Mouse (Mus musculus) CD4-positive naive resting alpha-beta T cell, adult 76 days (primary cell): Measurements from ENCODE around the gene Spc25. TPM values are rescaled to one million over a fixed set of nuclear protein-coding genes. Genes with fewer than 3 reads are reported as not detected.

Source experiments
- total RNA-seq: library from RNA; stranded (reverse); gene quantifications from one replicate; pipeline ENCODE4 v1.2.4, GENCODE M21; 2023

Gene Spc25
- 2.2 TPM for total RNA-seq

GRCm38 (mm10) chr2:69205791-69206351 lies at the start of gene Spc25:
Spc25 (minus strand) TSS chr2:69206194.

GRCm38 (mm10) chr2:69210773-69211172 lies 4.8 kb upstream of the Spc25 start, which contains the start of gene G6pc2:
G6pc2 (plus strand) TSS chr2:69211073.

Other genes starting within 250 kb of the Spc25 start
- not detected for gene Nostrin, start 70.4 kb downstream of the Spc25 start, total RNA-seq
- not detected for gene G6pc2, start 4.9 kb upstream of the Spc25 start, total RNA-seq
- not detected for gene Abcb11, start 136.4 kb upstream of the Spc25 start, total RNA-seq
- gene Dhrs9, start 174.3 kb upstream of the Spc25 start, total RNA-seq = not detected